Mouse (Mus musculus): ENCODE results near the gene Eef2kmt. TPM values are rescaled to one million over a fixed set of nuclear protein-coding genes. Genes with fewer than 3 reads are reported as not detected.

The Eef2kmt gene
- polyA plus RNA-seq (2012; rRNA removed) = 9.4 and 12.9 TPM in 2 replicates

GRCm38 (mm10) chr16:5255779-5256496, at the start of gene Eef2kmt:
Eef2kmt (minus strand) TSS chr16:5255983.
- Histone ChIP-seq H3K27me3 (ENCODE audit: control insufficient read depth, insufficient read depth, low read length) (no peaks in the 10 kb centered on the region), H3K4me3 (replicated peaks; ENCODE audit: insufficient read depth, low read depth, low read length) (peak within 1 kb of the TSS; percentile 67), H3K27ac (ENCODE audit: insufficient read depth, low read length) (no peak within 1 kb of the TSS), H3K4me1 (ENCODE audit: control insufficient read depth, insufficient read depth, low read length) (no peaks in the 10 kb centered on the region)
- DNase-seq = peak; percentile 91 to 92
- peak; percentile 52; the same call in 1 of the 2 replicates for TF ChIP-seq CTCF (IDR thresholded peaks at IDR 0.05; ENCODE audit: borderline replicate concordance, insufficient read depth, low read depth, low read length)
- TF ChIP-seq POLR2A (IDR thresholded peaks at IDR 0.05; ENCODE audit: borderline replicate concordance, insufficient read depth, low read length) = no peak
- WGBS = 2% methylated on average over 57 of the region's 57 CpGs

GRCm38 (mm10) chr16:5295238-5295637, 39.5 kb upstream of the Eef2kmt start:
- WGBS = 57% methylated on average over 5 of the region's 5 CpGs
- Histone ChIP-seq H3K4me3 (replicated peaks; ENCODE audit: insufficient read depth, low read depth, low read length) (no peak overlapping the region), H3K4me1 (ENCODE audit: control insufficient read depth, insufficient read depth, low read length) (no peaks in the 10 kb centered on the region), H3K27me3 (ENCODE audit: control insufficient read depth, insufficient read depth, low read length) (no peaks in the 10 kb centered on the region; the same call in 1 of the 2 replicates), H3K27ac (ENCODE audit: insufficient read depth, low read length) (no peak overlapping the region)
- TF ChIP-seq CTCF (IDR thresholded peaks at IDR 0.05; ENCODE audit: borderline replicate concordance, insufficient read depth, low read depth, low read length) (no peak), POLR2A (IDR thresholded peaks at IDR 0.05; ENCODE audit: borderline replicate concordance, insufficient read depth, low read length) (no peak)
- no peak for DNase-seq

GRCm38 (mm10) chr16:5285376-5285775, 29.6 kb upstream of the Eef2kmt start:
- Histone ChIP-seq H3K27ac (ENCODE audit: insufficient read depth, low read length) (no peak overlapping the region), H3K4me1 (ENCODE audit: control insufficient read depth, insufficient read depth, low read length) (no peaks in the 10 kb centered on the region), H3K4me3 (replicated peaks; ENCODE audit: insufficient read depth, low read depth, low read length) (no peak overlapping the region), H3K27me3 (ENCODE audit: control insufficient read depth, insufficient read depth, low read length) (no peaks in the 10 kb centered on the region)
- TF ChIP-seq POLR2A (IDR thresholded peaks at IDR 0.05; ENCODE audit: borderline replicate concordance, insufficient read depth, low read length) = no peak
- TF ChIP-seq CTCF (IDR thresholded peaks at IDR 0.05; ENCODE audit: borderline replicate concordance, insufficient read depth, low read depth, low read length) = no peak
- DNase-seq = no peak
- 45% methylated on average over 3 of the region's 3 CpGs for WGBS

- no peaks in the 10 kb centered on the region; the same call in 1 of the 2 replicates for H3K27me3 ChIP-seq (ENCODE audit: control insufficient read depth, insufficient read depth, low read length)
- 90% methylated on average over 9 of the region's 9 CpGs for WGBS
- H3K4me3 ChIP-seq (replicated peaks; ENCODE audit: insufficient read depth, low read depth, low read length) = no peak overlapping the region
- DNase-seq = no peak
- H3K27ac ChIP-seq (ENCODE audit: insufficient read depth, low read length) = no peak overlapping the region
- H3K4me1 ChIP-seq (ENCODE audit: control insufficient read depth, insufficient read depth, low read length) = no peaks in the 10 kb centered on the region
- no peak for TF ChIP-seq CTCF (IDR thresholded peaks at IDR 0.05; ENCODE audit: borderline replicate concordance, insufficient read depth, low read depth, low read length)
- no peak for TF ChIP-seq POLR2A (IDR thresholded peaks at IDR 0.05; ENCODE audit: borderline replicate concordance, insufficient read depth, low read length)
Observed at GRCm38 (mm10) chr16:5282686-5283085, 26.9 kb upstream of the Eef2kmt start.

- Histone ChIP-seq H3K27me3 (ENCODE audit: control insufficient read depth, insufficient read depth, low read length) (no peaks in the 10 kb centered on the region; the same call in 1 of the 2 replicates), H3K4me1 (ENCODE audit: control insufficient read depth, insufficient read depth, low read length) (no peaks in the 10 kb centered on the region), H3K4me3 (replicated peaks; ENCODE audit: insufficient read depth, low read depth, low read length) (no peak overlapping the region), H3K27ac (ENCODE audit: insufficient read depth, low read length) (no peak overlapping the region)
- DNase-seq = no peak
- TF ChIP-seq CTCF (IDR thresholded peaks at IDR 0.05; ENCODE audit: borderline replicate concordance, insufficient read depth, low read depth, low read length) (no peak), POLR2A (IDR thresholded peaks at IDR 0.05; ENCODE audit: borderline replicate concordance, insufficient read depth, low read length) (no peak)
- 78% methylated on average over 5 of the region's 5 CpGs for WGBS
Observed at GRCm38 (mm10) chr16:5279571-5280222, 23.9 kb upstream of the Eef2kmt start.

- WGBS = 70% methylated on average over 3 of the region's 3 CpGs
Observed at GRCm38 (mm10) chr16:5272371-5272770, 16.6 kb upstream of the Eef2kmt start.

GRCm38 (mm10) chr16:5271411-5272035, 15.7 kb upstream of the Eef2kmt start:
- TF ChIP-seq CTCF (IDR thresholded peaks at IDR 0.05; ENCODE audit: borderline replicate concordance, insufficient read depth, low read depth, low read length) = no peak
- TF ChIP-seq POLR2A (IDR thresholded peaks at IDR 0.05; ENCODE audit: borderline replicate concordance, insufficient read depth, low read length) = no peak
- Histone ChIP-seq H3K4me3 (replicated peaks; ENCODE audit: insufficient read depth, low read depth, low read length) (no peak overlapping the region), H3K27me3 (ENCODE audit: control insufficient read depth, insufficient read depth, low read length) (no peaks in the 10 kb centered on the region), H3K27ac (ENCODE audit: insufficient read depth, low read length) (no peak overlapping the region), H3K4me1 (ENCODE audit: control insufficient read depth, insufficient read depth, low read length) (no peaks in the 10 kb centered on the region)
- 86% methylated on average over 4 of the region's 4 CpGs for WGBS
- no peak for DNase-seq

More at GRCm38 (mm10) chr16:5272371-5272770, 16.6 kb upstream of the Eef2kmt start:
- TF ChIP-seq POLR2A (IDR thresholded peaks at IDR 0.05; ENCODE audit: borderline replicate concordance, insufficient read depth, low read length) = no peak
- TF ChIP-seq CTCF (IDR thresholded peaks at IDR 0.05; ENCODE audit: borderline replicate concordance, insufficient read depth, low read depth, low read length) = no peak
- no peak for DNase-seq
- Histone ChIP-seq H3K27me3 (ENCODE audit: control insufficient read depth, insufficient read depth, low read length) (no peaks in the 10 kb centered on the region), H3K4me3 (replicated peaks; ENCODE audit: insufficient read depth, low read depth, low read length) (no peak overlapping the region), H3K4me1 (ENCODE audit: control insufficient read depth, insufficient read depth, low read length) (no peaks in the 10 kb centered on the region), H3K27ac (ENCODE audit: insufficient read depth, low read length) (no peak overlapping the region)
